Mouse (Mus musculus): Measurements from ENCODE around the gene Olfr311. TPM values are rescaled to one million over a fixed set of nuclear protein-coding genes. Genes with fewer than 3 reads are reported as not detected.
"Not testable (repeated sequence)": the region's sequence is repeated elsewhere in the genome, so short reads cannot be mapped to it uniquely, and the experiment has no call there.

Gene Olfr311
- polyA plus RNA-seq, 1 experiment from 2014 or later: not detected

GRCm38 (mm10) chr11:58804393-58804792 is 34.7 kb upstream of the Olfr311 start:
- H3K27ac ChIP-seq (replicated peaks; ENCODE audit: low read depth, low read length): no peak overlapping the region
- H3K9me3 ChIP-seq (ENCODE audit: control insufficient read depth, low read length): no peaks in the 10 kb centered on the region
- WGBS: 84% methylated on average over 2 of the region's 2 CpGs
- H3K4me2 ChIP-seq (ENCODE audit: low read length): no peak overlapping the region
- H3K4me3 ChIP-seq (replicated peaks; ENCODE audit: low read depth, low read length): no peak overlapping the region
- H3K27me3 ChIP-seq (ENCODE audit: control insufficient read depth, insufficient read depth, low read length): no peaks in the 10 kb centered on the region
- peaks cover 11% of the 10 kb centered on the region for H3K4me1 ChIP-seq (ENCODE audit: control insufficient read depth, insufficient read depth, low read length)
- DNase-seq (no peak), ATAC-seq (ENCODE audit: low FRiP score, low TSS enrichment) (no peak)
- no peak overlapping the region for H3K9ac ChIP-seq (replicated peaks; ENCODE audit: low read length)
- no peaks in the 10 kb centered on the region for H3K36me3 ChIP-seq (ENCODE audit: control insufficient read depth, insufficient read depth, low read length)

- Histone ChIP-seq H3K4me1 (ENCODE audit: control insufficient read depth, insufficient read depth, low read length) (no peaks in the 10 kb centered on the region), H3K27ac (replicated peaks; ENCODE audit: low read depth, low read length) (no peak overlapping the region), H3K9me3 (ENCODE audit: control insufficient read depth, low read length) (no peaks in the 10 kb centered on the region), H3K36me3 (ENCODE audit: control insufficient read depth, insufficient read depth, low read length) (no peaks in the 10 kb centered on the region), H3K9ac (replicated peaks; ENCODE audit: low read length) (no peak overlapping the region), H3K4me2 (ENCODE audit: low read length) (no peak overlapping the region), H3K27me3 (ENCODE audit: control insufficient read depth, insufficient read depth, low read length) (no peaks in the 10 kb centered on the region), H3K4me3 (replicated peaks; ENCODE audit: low read depth, low read length) (no peak overlapping the region)
- ATAC-seq (ENCODE audit: low FRiP score, low TSS enrichment) (no peak), DNase-seq (no peak)
- WGBS: 3% methylated on average over 1 of the region's 1 CpGs
Measured at GRCm38 (mm10) chr11:58812001-58812400, 27.1 kb upstream of the Olfr311 start.

- 67% methylated on average over 1 of the region's 1 CpGs for WGBS
- H3K4me3 ChIP-seq (replicated peaks; ENCODE audit: low read depth, low read length); H3K9ac ChIP-seq (replicated peaks; ENCODE audit: low read length); H3K27me3 ChIP-seq (ENCODE audit: control insufficient read depth, insufficient read depth, low read length); H3K27ac ChIP-seq (replicated peaks; ENCODE audit: low read depth, low read length); H3K9me3 ChIP-seq (ENCODE audit: control insufficient read depth, low read length); H3K36me3 ChIP-seq (ENCODE audit: control insufficient read depth, insufficient read depth, low read length); DNase-seq; ATAC-seq (ENCODE audit: low FRiP score, low TSS enrichment); H3K4me1 ChIP-seq (ENCODE audit: control insufficient read depth, insufficient read depth, low read length); H3K4me2 ChIP-seq (ENCODE audit: low read length): not testable (repeated sequence)
Measured at GRCm38 (mm10) chr11:58814700-58815099, 24.4 kb upstream of the Olfr311 start, which contains the start of gene Olfr313. Gene Olfr313 (plus strand): TSS chr11:58815000.

DNA sequence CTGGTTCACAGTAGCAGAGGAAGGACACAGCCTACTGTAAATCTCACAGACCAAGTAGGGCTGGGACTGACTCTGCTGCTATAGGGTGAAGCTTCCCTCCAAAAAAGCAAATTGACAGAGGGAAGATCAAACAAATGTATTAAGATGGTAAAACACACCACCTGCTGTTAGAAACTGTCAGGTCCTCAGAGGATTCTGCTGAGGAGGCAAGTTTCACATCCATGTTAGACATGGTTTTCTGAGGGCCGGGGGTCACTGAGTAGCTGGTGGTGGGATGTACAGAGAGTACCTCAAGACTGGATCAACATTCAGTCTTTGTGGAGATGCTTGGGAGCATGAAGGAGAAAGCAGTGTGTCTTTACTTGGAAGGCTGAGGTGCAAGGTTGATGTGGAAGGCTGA is 23.4 kb upstream of the Olfr311 start:
- H3K36me3 ChIP-seq (ENCODE audit: control insufficient read depth, insufficient read depth, low read length): no peaks in the 10 kb centered on the region
- no peak overlapping the region for H3K4me2 ChIP-seq (ENCODE audit: low read length)
- no peaks in the 10 kb centered on the region for H3K4me1 ChIP-seq (ENCODE audit: control insufficient read depth, insufficient read depth, low read length)
- H3K4me3 ChIP-seq (replicated peaks; ENCODE audit: low read depth, low read length): no peak overlapping the region
- H3K27me3 ChIP-seq (ENCODE audit: control insufficient read depth, insufficient read depth, low read length): no peaks in the 10 kb centered on the region
- no peak overlapping the region for H3K27ac ChIP-seq (replicated peaks; ENCODE audit: low read depth, low read length)
- DNase-seq (no peak), ATAC-seq (ENCODE audit: low FRiP score, low TSS enrichment) (no peak)
- no peak overlapping the region for H3K9ac ChIP-seq (replicated peaks; ENCODE audit: low read length)
- WGBS: 78% methylated on average over 1 of the region's 1 CpGs
- H3K9me3 ChIP-seq (ENCODE audit: control insufficient read depth, low read length): no peaks in the 10 kb centered on the region

DNA sequence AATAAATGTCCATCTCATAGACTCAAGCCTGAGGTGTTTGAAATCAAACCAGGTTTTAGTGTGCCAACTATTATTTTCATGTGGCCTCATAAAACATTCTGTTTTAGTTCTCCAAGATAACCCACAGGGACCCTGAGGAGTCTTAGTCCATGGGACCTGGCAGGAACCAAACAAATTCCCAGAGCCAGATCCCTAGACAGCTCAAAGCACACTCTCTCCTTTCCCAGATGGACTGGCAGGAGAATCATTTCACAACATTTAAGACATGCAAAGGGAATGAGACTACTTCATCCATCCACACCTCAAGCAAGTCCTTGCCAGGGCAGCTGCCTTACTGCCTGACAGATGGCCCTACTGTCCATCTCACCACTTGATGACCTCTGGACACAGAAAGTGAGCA is 10.1 kb upstream of the Olfr311 start, which contains the start of gene Olfr312:
TSS of gene Olfr312 (plus strand) at position 301 of the 400 bp plus-strand sequence.
- H3K9me3 ChIP-seq (ENCODE audit: control insufficient read depth, low read length); ATAC-seq (ENCODE audit: low FRiP score, low TSS enrichment); H3K27ac ChIP-seq (replicated peaks; ENCODE audit: low read depth, low read length); H3K36me3 ChIP-seq (ENCODE audit: control insufficient read depth, insufficient read depth, low read length); H3K27me3 ChIP-seq (ENCODE audit: control insufficient read depth, insufficient read depth, low read length); H3K4me3 ChIP-seq (replicated peaks; ENCODE audit: low read depth, low read length); H3K4me1 ChIP-seq (ENCODE audit: control insufficient read depth, insufficient read depth, low read length); DNase-seq; H3K4me2 ChIP-seq (ENCODE audit: low read length); H3K9ac ChIP-seq (replicated peaks; ENCODE audit: low read length): not testable (repeated sequence)

DNA sequence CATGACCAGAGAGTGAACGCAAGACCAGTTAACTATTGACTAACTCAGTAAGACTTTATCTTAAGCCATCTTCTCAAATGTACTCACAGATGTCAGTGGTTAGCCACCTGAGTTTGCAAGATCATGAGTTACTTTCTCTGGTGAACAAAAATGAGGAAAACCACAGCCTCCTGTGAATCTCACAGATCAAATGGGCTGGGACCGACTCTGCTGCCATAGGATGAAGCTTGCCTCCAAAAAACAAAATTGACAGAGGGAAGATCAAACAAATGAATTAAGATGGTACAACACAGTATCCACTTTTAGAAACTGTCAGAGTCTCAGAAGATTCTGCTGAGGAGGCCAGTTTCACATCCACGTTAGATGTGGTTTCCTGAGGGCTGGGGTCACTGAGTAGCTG is 9.3 kb upstream of the Olfr311 start:
- WGBS: 82% methylated on average over 3 of the region's 3 CpGs
- ATAC-seq (ENCODE audit: low FRiP score, low TSS enrichment): no peak

GRCm38 (mm10) chr11:58832541-58832940 is 6.5 kb upstream of the Olfr311 start:
- H3K27ac ChIP-seq (replicated peaks; ENCODE audit: low read depth, low read length); H3K27me3 ChIP-seq (ENCODE audit: control insufficient read depth, insufficient read depth, low read length); H3K4me1 ChIP-seq (ENCODE audit: control insufficient read depth, insufficient read depth, low read length); H3K4me3 ChIP-seq (replicated peaks; ENCODE audit: low read depth, low read length); H3K4me2 ChIP-seq (ENCODE audit: low read length); H3K9me3 ChIP-seq (ENCODE audit: control insufficient read depth, low read length); H3K36me3 ChIP-seq (ENCODE audit: control insufficient read depth, insufficient read depth, low read length); DNase-seq; H3K9ac ChIP-seq (replicated peaks; ENCODE audit: low read length); ATAC-seq (ENCODE audit: low FRiP score, low TSS enrichment): not testable (repeated sequence)
- 72% methylated on average over 3 of the region's 3 CpGs for WGBS

More for the DNA sequence above, 9.3 kb upstream of the Olfr311 start:
- Histone ChIP-seq H3K27ac (replicated peaks; ENCODE audit: low read depth, low read length) (no peak overlapping the region), H3K9me3 (ENCODE audit: control insufficient read depth, low read length) (no peaks in the 10 kb centered on the region), H3K4me3 (replicated peaks; ENCODE audit: low read depth, low read length) (no peak overlapping the region), H3K4me2 (ENCODE audit: low read length) (no peak overlapping the region), H3K27me3 (ENCODE audit: control insufficient read depth, insufficient read depth, low read length) (no peaks in the 10 kb centered on the region), H3K9ac (replicated peaks; ENCODE audit: low read length) (no peak overlapping the region), H3K4me1 (ENCODE audit: control insufficient read depth, insufficient read depth, low read length) (no peaks in the 10 kb centered on the region), H3K36me3 (ENCODE audit: control insufficient read depth, insufficient read depth, low read length) (no peaks in the 10 kb centered on the region)
- no peak for DNase-seq

- Histone ChIP-seq H3K9ac (replicated peaks; ENCODE audit: low read length) (peak within 1 kb of the TSS; percentile 72), H3K4me1 (ENCODE audit: control insufficient read depth, insufficient read depth, low read length) (peaks cover 6% of the 10 kb centered on the region; the same call in 1 of the 2 replicates), H3K36me3 (ENCODE audit: control insufficient read depth, insufficient read depth, low read length) (peaks cover 22% of the 10 kb centered on the region), H3K27me3 (ENCODE audit: control insufficient read depth, insufficient read depth, low read length) (no peaks in the 10 kb centered on the region), H3K9me3 (ENCODE audit: control insufficient read depth, low read length) (no peaks in the 10 kb centered on the region), H3K4me2 (ENCODE audit: low read length) (peak within 1 kb of the TSS; percentile 74), H3K27ac (replicated peaks; ENCODE audit: low read depth, low read length) (peak within 1 kb of the TSS; percentile 80), H3K4me3 (replicated peaks; ENCODE audit: low read depth, low read length) (peak within 1 kb of the TSS; percentile 66)
- WGBS: under 1% methylated on average over 24 of the region's 24 CpGs
- DNase-seq (peak; percentile 97), ATAC-seq (ENCODE audit: low FRiP score, low TSS enrichment) (peak; percentile 100)
Measured at GRCm38 (mm10) chr11:58846919-58847461, 7.9 kb downstream of the Olfr311 start, which contains the start of gene Gm12258. Gene Gm12258 (plus strand): TSS chr11:58847158.

DNA sequence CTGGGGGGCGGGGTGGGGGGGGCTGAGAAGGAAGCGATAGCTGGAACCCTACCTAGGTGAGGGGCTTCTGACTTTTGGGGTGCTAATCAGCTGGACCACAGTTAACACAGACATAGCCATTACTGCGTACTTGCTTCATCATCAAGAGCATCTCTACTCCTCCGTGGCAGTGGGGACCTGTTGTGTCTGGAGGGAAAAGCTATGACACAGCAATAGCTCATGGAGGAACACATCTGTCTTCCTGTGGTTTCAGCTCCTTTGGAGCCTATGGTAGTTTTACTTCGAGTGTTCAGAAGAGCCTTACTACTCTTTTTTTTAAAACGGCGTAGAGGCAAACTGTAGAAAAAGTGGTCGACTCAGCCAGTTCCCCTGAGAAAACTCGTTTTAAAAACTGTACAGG is 8.6 kb downstream of the Olfr311 start:
- Histone ChIP-seq H3K27ac (replicated peaks; ENCODE audit: low read depth, low read length) (no peak overlapping the region; the same call in 1 of the 2 replicates), H3K9ac (replicated peaks; ENCODE audit: low read length) (peak overlapping the region; percentile 72), H3K36me3 (ENCODE audit: control insufficient read depth, insufficient read depth, low read length) (peaks cover 28% of the 10 kb centered on the region), H3K4me3 (replicated peaks; ENCODE audit: low read depth, low read length) (peak overlapping the region; percentile 66), H3K9me3 (ENCODE audit: control insufficient read depth, low read length) (no peaks in the 10 kb centered on the region), H3K27me3 (ENCODE audit: control insufficient read depth, insufficient read depth, low read length) (no peaks in the 10 kb centered on the region), H3K4me2 (ENCODE audit: low read length) (peak overlapping the region; percentile 74), H3K4me1 (ENCODE audit: control insufficient read depth, insufficient read depth, low read length) (peaks cover 6% of the 10 kb centered on the region; the same call in 1 of the 2 replicates)
- DNase-seq (no peak), ATAC-seq (ENCODE audit: low FRiP score, low TSS enrichment) (0 out of 2 replicates have a peak, but pooled peaks have one; percentile 24)
- WGBS: 49% methylated on average over 9 of the region's 9 CpGs

Measured in midbrain, embryonic 14.5 days (tissue).